Mouse (Mus musculus) embryonic facial prominence, embryonic 15.5 days (tissue): ENCODE results near the gene Dync2li1. TPM values are rescaled to one million over a fixed set of nuclear protein-coding genes. Genes with fewer than 3 reads are reported as not detected.
A peak's percentile ranks its signal among the peaks of the same experiment; 100 is the strongest.

Source experiments
- ATAC-seq: fragments of 200-750 bp; cut with Nextera tagmentation; 2 replicates; pipeline ENCODE4 v1.8.0; 2017; ENCODE audit warnings: low read depth, moderate TSS enrichment; ENCODE audit not compliant: insufficient number of reproducible peaks, low FRiP score, low TSS enrichment
- H3K27ac ChIP-seq: fragments of 300-500 bp; sonication (generic); replicated peaks from 2 replicates; pipeline ENCODE4 v1.5.1; 2015; ENCODE audit warnings: mild to moderate bottlenecking, inconsistent platforms
- H3K27me3 ChIP-seq: fragments of 300-500 bp; sonication (generic); 2 replicates; pipeline ENCODE4 v1.6.1; 2015; ENCODE audit warnings: inconsistent platforms
- H3K36me3 ChIP-seq: fragments of 300-500 bp; sonication (generic); 2 replicates; pipeline ENCODE4 v1.6.1; 2015; ENCODE audit warnings: mild to moderate bottlenecking, inconsistent platforms
- H3K4me1 ChIP-seq: fragments of 300-500 bp; sonication (generic); 2 replicates; pipeline ENCODE4 v1.6.1; 2015; ENCODE audit warnings: inconsistent platforms
- H3K4me2 ChIP-seq: fragments of 300-500 bp; sonication (generic); replicated peaks from 2 replicates; pipeline ENCODE4 v1.6.1; 2015; ENCODE audit warnings: mild to moderate bottlenecking, inconsistent platforms
- H3K4me3 ChIP-seq: fragments of 300-500 bp; sonication (generic); replicated peaks from 2 replicates; pipeline ENCODE4 v1.5.1; 2015; ENCODE audit warnings: mild to moderate bottlenecking, inconsistent platforms
- H3K9ac ChIP-seq: fragments of 300-500 bp; sonication (generic); 2 replicates; pipeline ENCODE4 v1.6.1; 2015; ENCODE audit warnings: inconsistent platforms
- H3K9me3 ChIP-seq: fragments of 300-500 bp; sonication (generic); replicated peaks from 2 replicates; pipeline ENCODE4 v1.6.1; 2016; ENCODE audit warnings: inconsistent platforms
- WGBS: fragments of 180-500 bp; shearing (Covaris S2); methylation state at CpG from one replicate; pipeline ENCODE4 v1.1.7; 2015; 5-methylcytosine and 5-hydroxymethylcytosine counted together
- polyA plus RNA-seq: library from polyadenylated mRNA; unstranded; fragments of >200 nt; fragmentation: Nextera tagmentation; extraction: Ambion mirVana; gene quantifications from 2 replicates; pipeline ENCODE4 v1.2.1, GENCODE M21; 2015

The Dync2li1 gene
- polyA plus RNA-seq, 1 experiment from 2014 or later = 39.7 TPM

- no peaks in the 10 kb centered on the region for H3K27me3 ChIP-seq
These were observed 14.8 kb upstream of the Dync2li1 start for GRCm38 (mm10) chr17:84611500-84611899.

GRCm38 (mm10) chr17:84611971-84612370, 14.3 kb upstream of the Dync2li1 start:
- H3K4me1 ChIP-seq = no peaks in the 10 kb centered on the region
- no peak overlapping the region for H3K4me3 ChIP-seq
- no peaks in the 10 kb centered on the region for H3K9me3 ChIP-seq
- H3K27me3 ChIP-seq = no peaks in the 10 kb centered on the region
- H3K4me2 ChIP-seq = no peak overlapping the region
- H3K36me3 ChIP-seq = peaks cover 31% of the 10 kb centered on the region
- no peak for ATAC-seq
- H3K9ac ChIP-seq = no peak overlapping the region
- WGBS = 52% methylated on average over 7 of the region's 7 CpGs
- no peak overlapping the region for H3K27ac ChIP-seq

More at GRCm38 (mm10) chr17:84611500-84611899, 14.8 kb upstream of the Dync2li1 start:
- Histone ChIP-seq H3K4me2 (no peak overlapping the region), H3K27ac (no peak overlapping the region), H3K4me3 (no peak overlapping the region), H3K9me3 (no peaks in the 10 kb centered on the region), H3K4me1 (no peaks in the 10 kb centered on the region), H3K9ac (no peak overlapping the region), H3K36me3 (peaks cover 33% of the 10 kb centered on the region)
- no peak for ATAC-seq
- 45% methylated on average over 9 of the region's 9 CpGs for WGBS

- Histone ChIP-seq H3K36me3 (peaks cover 33% of the 10 kb centered on the region), H3K4me2 (no peak overlapping the region), H3K4me1 (peaks cover 3% of the 10 kb centered on the region; the same call in 1 of the 2 replicates), H3K4me3 (no peak overlapping the region), H3K27ac (no peak overlapping the region), H3K9ac (no peak overlapping the region), H3K9me3 (no peaks in the 10 kb centered on the region), H3K27me3 (no peaks in the 10 kb centered on the region)
- no peak for ATAC-seq
- 60% methylated on average over 11 of the region's 11 CpGs for WGBS
These were observed 10.5 kb upstream of the Dync2li1 start for GRCm38 (mm10) chr17:84615811-84616210.

- Histone ChIP-seq H3K4me1 (peaks cover 3% of the 10 kb centered on the region; the same call in 1 of the 2 replicates), H3K4me3 (no peak overlapping the region), H3K4me2 (no peak overlapping the region), H3K27ac (no peak overlapping the region), H3K9me3 (no peaks in the 10 kb centered on the region), H3K36me3 (peaks cover 33% of the 10 kb centered on the region), H3K9ac (no peak overlapping the region), H3K27me3 (no peaks in the 10 kb centered on the region)
- 81% methylated on average over 6 of the region's 6 CpGs for WGBS
- no peak for ATAC-seq
These were observed 9.7 kb upstream of the Dync2li1 start for GRCm38 (mm10) chr17:84616526-84617074.

DNA sequence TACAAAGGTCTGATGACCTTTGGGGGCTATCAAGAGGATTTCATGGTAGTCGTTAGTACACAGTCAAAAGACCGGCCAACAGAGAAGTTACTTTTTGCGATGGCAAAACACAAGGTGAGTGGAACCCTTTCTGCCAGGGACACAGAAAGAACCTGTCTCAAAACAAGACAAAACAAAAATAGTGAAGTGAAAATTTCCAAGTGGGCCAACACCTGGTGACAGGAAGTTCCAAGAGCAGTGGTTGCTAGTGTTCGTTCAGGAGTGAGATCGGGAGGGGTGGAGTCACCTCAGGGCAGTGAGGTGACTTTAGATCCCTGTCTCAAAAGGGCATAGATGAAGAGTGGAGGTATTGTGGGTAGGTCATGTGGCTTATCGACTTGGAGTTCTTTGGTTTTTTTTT, 8.3 kb upstream of the Dync2li1 start:
- Histone ChIP-seq H3K36me3 (peaks cover 25% of the 10 kb centered on the region), H3K4me3 (no peak overlapping the region), H3K9ac (no peak overlapping the region), H3K4me1 (peaks cover 4% of the 10 kb centered on the region; the same call in 1 of the 2 replicates), H3K9me3 (no peaks in the 10 kb centered on the region), H3K27ac (no peak overlapping the region), H3K4me2 (no peak overlapping the region), H3K27me3 (no peaks in the 10 kb centered on the region)
- ATAC-seq = no peak
- WGBS = 92% methylated on average over 6 of the region's 6 CpGs

DNA sequence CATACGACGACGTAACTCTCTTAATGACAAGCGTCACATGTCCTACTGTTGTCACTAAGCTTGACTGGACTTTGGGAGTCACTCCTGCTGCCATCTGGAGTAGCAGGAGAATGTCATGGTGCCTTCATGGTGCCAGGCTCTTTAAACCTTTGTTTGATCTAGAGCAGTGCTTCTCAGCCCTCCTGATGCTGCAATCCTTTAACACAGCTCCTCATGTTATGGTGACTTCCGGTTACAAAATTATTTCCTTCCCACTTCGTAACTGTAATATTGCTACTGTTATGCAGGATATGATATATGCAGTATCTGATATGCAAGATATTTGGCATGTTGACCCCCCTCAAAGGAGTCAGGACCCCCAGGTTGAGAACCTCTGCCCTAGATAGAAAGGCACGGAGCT, 7.2 kb upstream of the Dync2li1 start:
- no peak for ATAC-seq
- no peaks in the 10 kb centered on the region for H3K27me3 ChIP-seq
- no peak overlapping the region for H3K9ac ChIP-seq
- WGBS = 77% methylated on average over 7 of the region's 7 CpGs
- no peak overlapping the region for H3K4me3 ChIP-seq
- no peaks in the 10 kb centered on the region for H3K9me3 ChIP-seq
- H3K36me3 ChIP-seq = peaks cover 13% of the 10 kb centered on the region
- H3K4me1 ChIP-seq = peaks cover 9% of the 10 kb centered on the region; the same call in 1 of the 2 replicates
- H3K4me2 ChIP-seq = no peak overlapping the region
- H3K27ac ChIP-seq = no peak overlapping the region

GRCm38 (mm10) chr17:84620076-84620475, 6.2 kb upstream of the Dync2li1 start:
- no peak for ATAC-seq
- WGBS = 79% methylated on average over 3 of the region's 3 CpGs
- H3K27ac ChIP-seq = peak overlapping the region; percentile 48
- H3K4me1 ChIP-seq = peaks cover 9% of the 10 kb centered on the region; the same call in 1 of the 2 replicates
- no peak overlapping the region for H3K4me3 ChIP-seq
- H3K36me3 ChIP-seq = peaks cover 4% of the 10 kb centered on the region
- H3K27me3 ChIP-seq = no peaks in the 10 kb centered on the region
- no peak overlapping the region for H3K9ac ChIP-seq
- H3K9me3 ChIP-seq = no peaks in the 10 kb centered on the region
- no peak overlapping the region for H3K4me2 ChIP-seq

DNA sequence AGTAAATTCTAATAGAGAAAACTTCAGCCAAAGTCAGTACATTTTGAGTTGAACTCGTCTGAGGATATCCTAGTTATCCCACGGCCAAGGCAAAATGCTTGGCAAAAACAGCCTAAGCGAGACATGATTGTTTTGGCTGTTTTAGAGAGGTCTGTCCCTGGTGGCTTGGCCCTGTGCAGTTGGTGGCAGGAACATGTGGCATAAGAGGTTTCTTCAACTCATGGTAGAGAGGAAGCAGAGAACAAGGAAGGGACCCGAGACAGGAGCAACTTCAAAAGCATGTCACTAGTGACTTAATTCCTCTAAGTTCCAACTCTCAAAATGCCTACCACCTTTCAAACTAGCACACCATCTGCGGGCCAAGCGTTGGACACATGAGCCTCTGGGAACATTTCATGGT, 5.7 kb upstream of the Dync2li1 start:
- Histone ChIP-seq H3K27me3 (no peaks in the 10 kb centered on the region), H3K4me2 (no peak overlapping the region), H3K36me3 (peaks cover 4% of the 10 kb centered on the region), H3K27ac (peak overlapping the region; percentile 48; the same call in 1 of the 2 replicates), H3K4me1 (peaks cover 9% of the 10 kb centered on the region; the same call in 1 of the 2 replicates), H3K9me3 (no peaks in the 10 kb centered on the region), H3K9ac (no peak overlapping the region), H3K4me3 (no peak overlapping the region)
- no peak for ATAC-seq
- 71% methylated on average over 6 of the region's 6 CpGs for WGBS

- Histone ChIP-seq H3K27me3 (no peaks in the 10 kb centered on the region), H3K9me3 (no peaks in the 10 kb centered on the region), H3K36me3 (peaks cover 4% of the 10 kb centered on the region), H3K4me2 (no peak overlapping the region), H3K4me3 (no peak overlapping the region), H3K27ac (no peak overlapping the region), H3K9ac (no peak overlapping the region), H3K4me1 (peaks cover 9% of the 10 kb centered on the region; the same call in 1 of the 2 replicates)
- ATAC-seq = no peak
- 84% methylated on average over 6 of the region's 6 CpGs for WGBS
These were observed 5.1 kb upstream of the Dync2li1 start for GRCm38 (mm10) chr17:84621209-84621608.

- Histone ChIP-seq H3K36me3 (peaks cover 4% of the 10 kb centered on the region), H3K27ac (peak overlapping the region; percentile 88), H3K4me3 (no peak overlapping the region), H3K9me3 (no peaks in the 10 kb centered on the region), H3K4me2 (no peak overlapping the region), H3K4me1 (peaks cover 13% of the 10 kb centered on the region), H3K27me3 (no peaks in the 10 kb centered on the region), H3K9ac (no peak overlapping the region)
- WGBS = 64% methylated on average over 4 of the region's 4 CpGs
- ATAC-seq = no peak
These were observed 4.3 kb upstream of the Dync2li1 start for GRCm38 (mm10) chr17:84622028-84622427.

DNA sequence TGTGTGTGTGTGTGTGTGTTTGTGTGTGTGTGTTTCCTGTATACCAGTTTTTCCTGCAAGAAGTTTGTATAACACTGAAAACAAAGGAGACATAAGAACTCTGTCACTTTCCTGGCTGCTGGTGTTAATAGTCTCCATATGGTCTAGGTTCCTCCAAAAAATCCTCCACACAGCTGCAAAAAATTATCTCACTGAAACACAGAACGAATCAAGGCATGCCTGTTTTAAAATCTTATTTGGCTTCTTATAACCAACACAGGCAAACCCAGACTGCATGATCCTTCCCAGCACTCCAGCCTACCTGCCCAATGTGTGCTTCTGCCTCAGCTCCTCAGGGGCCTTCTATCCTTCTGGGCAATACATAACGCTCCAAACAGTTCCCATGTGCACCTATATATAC, 3.4 kb upstream of the Dync2li1 start:
- Histone ChIP-seq H3K9ac (no peak overlapping the region), H3K4me1 (peaks cover 21% of the 10 kb centered on the region), H3K4me3 (no peak overlapping the region), H3K27ac (peak overlapping the region; percentile 88), H3K27me3 (no peaks in the 10 kb centered on the region), H3K36me3 (peaks cover 3% of the 10 kb centered on the region), H3K4me2 (no peak overlapping the region), H3K9me3 (no peaks in the 10 kb centered on the region)
- peak; percentile 61; the same call in 1 of the 2 replicates for ATAC-seq
- 18% methylated on average over 2 of the region's 2 CpGs for WGBS

DNA sequence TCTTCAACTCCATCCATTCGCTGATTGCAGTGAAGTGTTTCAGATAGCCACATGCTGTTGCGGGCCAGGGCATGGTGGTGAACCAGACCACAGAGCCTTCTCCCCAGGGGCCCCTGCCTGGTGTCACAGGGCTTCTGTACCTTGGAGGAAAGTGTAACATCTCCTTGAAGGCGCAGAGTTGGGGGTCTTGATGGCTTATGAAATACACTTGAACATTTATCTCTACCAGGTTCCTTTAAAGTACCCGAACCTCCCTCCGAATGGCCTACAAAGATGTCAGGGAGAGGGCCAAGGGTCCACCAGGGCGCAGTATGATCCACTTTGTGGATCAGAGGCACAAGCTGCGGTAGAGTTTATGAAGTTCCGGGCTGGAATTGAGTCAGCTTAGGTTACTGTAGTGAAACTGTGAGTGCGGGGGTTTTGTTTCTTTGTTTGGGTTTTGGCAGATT, 585 bp downstream of the Dync2li1 start:
- 19% methylated on average over 9 of the region's 9 CpGs for WGBS
- Histone ChIP-seq H3K27ac (peak overlapping the region; percentile 68), H3K36me3 (no peaks in the 10 kb centered on the region), H3K4me3 (peak overlapping the region; percentile 62), H3K4me2 (peak overlapping the region; percentile 78), H3K9me3 (no peaks in the 10 kb centered on the region), H3K9ac (no peak overlapping the region), H3K4me1 (peaks cover 19% of the 10 kb centered on the region), H3K27me3 (no peaks in the 10 kb centered on the region)
- peak; percentile 27; the same call in 1 of the 2 replicates for ATAC-seq
